Mouse (Mus musculus) left cerebral cortex, adult 18-20 months (tissue): ENCODE measurements around the gene Gab1. TPM values are rescaled to one million over a fixed set of nuclear protein-coding genes. Genes with fewer than 3 reads are reported as not detected.

Experiments
- DNase-seq, 2 experiments: peaks; one replicate each; pipeline ENCODE4 v3.0.0; 2021 to 2022; ENCODE audit warnings: low spot score in 2 of 2, mixed read lengths in 1 of 2
- total RNA-seq, 2 experiments: library from RNA; stranded (reverse); gene quantifications; 2 replicates each; pipeline ENCODE4 v1.2.3; 2021

The Gab1 gene
- total RNA-seq, 2 experiments from 2014 or later, result 12.8 to 16.1 TPM

DNA sequence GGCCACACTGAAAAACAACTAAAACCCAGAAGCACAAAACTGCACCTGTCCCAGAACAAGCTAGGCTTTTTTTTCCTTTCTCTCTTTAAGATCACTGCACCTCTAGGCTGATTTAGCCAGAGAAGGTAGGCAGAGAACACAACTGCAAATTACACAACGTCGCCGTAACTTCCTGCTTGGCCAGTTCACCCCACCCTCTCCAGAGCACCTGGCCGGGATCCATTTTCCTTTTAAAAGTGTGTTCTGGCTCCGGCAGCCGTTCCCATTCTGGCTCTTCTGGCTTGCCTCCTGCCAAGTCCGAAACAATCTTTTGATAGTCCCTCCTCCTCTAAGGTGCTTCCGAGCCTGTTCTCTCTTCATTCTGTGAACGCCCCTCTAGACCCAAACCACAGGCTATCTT is 32.4 kb downstream of the Gab1 start:
- DNase-seq, result no peak

DNA sequence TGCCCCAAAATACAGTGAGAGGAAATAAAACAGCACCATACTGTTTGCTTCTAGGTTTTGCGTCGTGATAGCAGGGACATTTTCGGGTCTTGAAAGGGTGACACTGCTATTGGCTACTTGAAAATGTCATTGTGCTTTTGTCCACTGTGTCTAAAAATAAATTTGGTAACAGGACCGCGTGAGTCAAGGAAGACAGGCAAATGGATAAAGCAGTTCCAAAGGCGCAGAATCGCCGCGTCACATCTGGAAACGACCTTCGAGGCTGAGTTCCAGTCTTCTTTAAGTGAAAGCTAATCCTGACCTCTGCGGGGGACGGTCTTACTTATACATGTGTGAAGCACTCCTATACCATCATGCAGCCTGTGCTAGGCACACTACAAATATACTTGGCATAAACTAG is 35.0 kb downstream of the Gab1 start:
- DNase-seq, result no peak

DNA sequence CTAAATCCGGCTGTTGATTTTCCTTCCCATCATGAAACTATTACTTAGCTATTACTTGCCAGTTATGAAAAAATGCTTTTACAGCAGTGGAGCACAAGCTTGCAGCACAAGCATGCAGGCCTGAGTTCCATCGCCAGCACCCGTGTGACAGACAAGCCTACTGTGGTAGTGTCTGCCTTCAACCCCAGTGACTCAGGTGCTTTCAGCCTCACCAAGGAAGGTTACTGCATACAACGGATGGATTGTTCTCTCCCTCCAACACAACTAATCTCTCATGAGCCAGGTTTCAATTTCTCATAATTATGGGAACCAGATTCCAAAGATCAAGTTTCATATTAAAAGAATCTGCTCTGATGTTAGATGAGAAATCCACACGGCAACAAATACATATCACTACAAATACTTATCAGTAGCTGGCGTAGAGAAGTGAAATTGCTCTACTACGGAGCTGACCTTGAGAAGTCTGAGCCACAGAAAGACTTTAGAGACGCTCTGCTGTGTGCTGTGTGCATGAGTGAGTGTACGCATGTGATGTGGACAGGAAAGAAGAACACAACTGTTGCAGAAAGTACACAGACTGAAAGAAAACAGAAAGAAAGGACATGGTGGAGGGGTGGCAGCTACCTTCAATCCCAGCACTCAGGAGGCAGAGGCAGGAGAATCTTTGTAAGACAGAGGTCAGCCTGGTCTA is 36.4 kb downstream of the Gab1 start:
- no peak for DNase-seq

DNA sequence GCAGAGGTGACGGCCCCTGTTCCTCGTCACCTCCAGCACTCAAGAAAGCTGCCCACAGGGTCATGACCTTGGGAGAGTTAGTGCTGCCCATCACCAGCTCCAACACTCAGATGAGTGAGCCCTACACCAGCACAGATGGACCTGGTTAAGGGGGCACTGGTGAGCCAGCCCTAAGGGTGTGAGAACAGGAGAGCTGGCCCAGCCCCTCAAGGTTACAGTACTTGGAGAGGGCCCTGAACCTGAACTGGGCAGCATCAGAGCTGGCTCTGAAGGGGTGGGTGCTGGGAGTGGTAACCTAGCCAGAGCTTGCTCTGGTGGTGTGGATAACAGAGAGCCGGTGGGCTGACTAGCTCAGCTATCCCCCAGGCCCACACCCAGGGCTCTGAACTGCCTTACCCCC is 37.8 kb downstream of the Gab1 start:
- no peak for DNase-seq

DNA sequence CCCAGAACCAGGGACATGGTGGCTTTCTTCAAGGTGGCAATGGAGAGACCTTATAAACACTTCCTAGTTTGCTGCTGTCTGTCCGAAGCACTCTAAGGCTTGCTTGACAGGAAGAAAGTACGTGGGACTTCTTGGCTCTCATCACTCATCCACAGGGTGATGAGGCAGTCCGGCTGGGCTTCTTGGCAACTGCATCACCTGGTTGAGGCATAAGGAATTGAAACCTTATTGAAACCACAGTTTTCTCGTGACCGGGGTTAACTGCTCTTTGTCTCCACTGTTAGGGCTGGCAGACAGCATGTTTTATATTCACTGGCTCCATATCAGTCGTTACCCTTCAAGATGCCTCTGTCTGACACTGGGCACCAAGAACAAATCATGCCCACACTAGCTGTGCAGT is 40.2 kb downstream of the Gab1 start:
- DNase-seq, result no peak

DNA sequence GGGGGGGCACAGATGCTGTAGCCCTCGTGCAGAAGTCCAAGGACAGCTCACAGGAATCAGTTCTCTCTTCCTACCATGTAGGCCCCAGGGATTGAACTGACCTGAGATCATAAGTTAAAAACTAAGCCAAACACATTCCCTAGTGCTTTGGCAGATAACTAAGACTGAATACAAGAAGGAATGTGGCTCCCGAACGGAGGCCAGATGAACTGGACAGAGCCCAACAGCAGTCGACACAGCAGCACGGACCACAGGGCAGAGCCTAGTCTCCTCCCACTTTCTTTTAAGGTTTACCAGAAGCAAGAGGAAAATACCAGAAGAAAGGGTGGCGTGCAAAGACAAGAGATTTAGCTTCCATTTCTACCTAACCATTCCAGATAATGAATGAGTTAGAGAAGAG is 42.1 kb downstream of the Gab1 start:
- no peak for DNase-seq

DNA sequence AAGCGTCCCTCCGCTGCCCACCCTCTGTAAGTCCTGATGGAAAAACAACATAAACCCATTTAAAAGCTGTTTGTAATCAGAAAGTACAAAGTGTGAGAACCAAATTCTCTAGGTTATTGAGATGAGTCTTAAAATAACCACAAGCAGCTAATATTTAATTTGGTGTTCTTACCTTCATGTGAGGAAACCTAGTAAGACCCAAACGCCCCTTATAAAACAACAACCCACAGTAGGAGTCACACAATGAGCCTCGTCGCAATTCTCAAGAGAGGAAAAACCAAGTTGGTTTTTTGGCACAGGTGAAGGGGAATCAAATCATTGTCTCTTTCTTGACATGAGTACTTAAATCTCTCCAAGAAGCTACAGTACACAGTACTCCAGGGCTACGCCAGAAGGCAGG is 44.9 kb downstream of the Gab1 start:
- DNase-seq, result no peak

DNA sequence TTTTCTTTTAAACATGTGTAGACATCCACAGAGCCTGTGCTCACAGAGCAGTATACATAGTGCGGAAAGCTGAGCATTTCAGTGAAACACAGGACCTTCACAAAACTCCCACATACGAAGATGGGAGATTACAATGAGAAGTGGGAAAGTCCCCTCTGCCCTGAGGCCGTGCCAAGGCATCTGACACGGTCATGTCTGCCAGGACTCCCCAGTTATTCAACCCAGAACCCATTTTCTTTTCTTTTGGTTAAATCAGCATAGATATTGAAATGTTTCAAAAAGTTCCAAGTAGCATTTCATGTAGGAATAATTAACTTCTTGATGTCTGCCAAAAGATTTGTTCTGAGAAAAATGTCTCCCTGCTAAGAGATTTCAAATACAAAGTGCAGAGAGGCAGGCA is 45.9 kb downstream of the Gab1 start:
- no peak for DNase-seq

DNA sequence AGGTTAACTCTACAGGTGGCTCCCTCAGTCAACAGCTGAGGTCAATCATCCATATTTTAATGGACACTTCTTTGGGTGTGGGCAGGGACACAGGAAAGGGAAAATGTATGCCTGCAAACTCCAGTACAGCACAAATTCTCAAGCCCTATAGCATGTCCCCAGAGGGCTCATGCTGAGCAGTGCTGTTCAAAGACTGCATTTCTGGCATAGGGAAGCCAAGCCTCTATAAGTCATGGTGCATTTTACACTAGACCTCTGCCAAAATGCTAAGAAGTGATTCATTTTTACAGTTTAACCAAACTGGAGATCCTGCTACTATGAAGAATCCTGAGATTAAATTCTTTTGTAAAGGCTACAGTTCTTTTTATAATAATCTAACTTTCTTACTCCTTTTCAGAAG is 47.8 kb downstream of the Gab1 start:
- no peak for DNase-seq

DNA sequence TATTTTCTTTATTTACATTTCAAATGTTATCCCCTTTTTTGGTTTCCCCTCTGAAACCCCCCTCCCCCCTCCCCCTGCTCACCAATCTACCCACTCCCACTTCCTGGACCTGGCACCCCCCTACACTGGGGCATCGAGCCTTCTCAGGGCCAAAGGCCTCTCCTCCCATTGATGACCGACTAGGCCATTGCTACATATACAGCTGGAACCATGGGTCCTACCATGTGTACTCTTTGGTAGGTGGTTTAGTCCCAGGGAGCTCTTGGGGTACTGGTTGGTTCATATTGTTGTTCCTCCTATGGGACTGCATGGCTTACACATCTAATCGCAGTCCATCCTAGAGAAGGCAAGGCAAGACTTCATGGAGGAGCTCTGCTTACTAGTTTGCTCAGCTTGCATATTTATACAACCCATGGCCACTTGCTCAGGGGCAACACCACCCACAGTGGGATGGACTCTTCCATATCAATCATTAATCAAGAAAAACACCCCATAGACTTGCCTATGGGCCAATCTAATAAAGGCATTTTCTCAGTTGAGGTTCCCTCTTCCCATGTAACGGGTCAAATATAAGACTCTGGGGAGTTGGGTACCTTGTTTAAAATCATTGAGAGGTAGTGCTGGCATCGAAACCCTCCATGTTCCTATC is 48.3 kb downstream of the Gab1 start:
- no peak for DNase-seq

DNA sequence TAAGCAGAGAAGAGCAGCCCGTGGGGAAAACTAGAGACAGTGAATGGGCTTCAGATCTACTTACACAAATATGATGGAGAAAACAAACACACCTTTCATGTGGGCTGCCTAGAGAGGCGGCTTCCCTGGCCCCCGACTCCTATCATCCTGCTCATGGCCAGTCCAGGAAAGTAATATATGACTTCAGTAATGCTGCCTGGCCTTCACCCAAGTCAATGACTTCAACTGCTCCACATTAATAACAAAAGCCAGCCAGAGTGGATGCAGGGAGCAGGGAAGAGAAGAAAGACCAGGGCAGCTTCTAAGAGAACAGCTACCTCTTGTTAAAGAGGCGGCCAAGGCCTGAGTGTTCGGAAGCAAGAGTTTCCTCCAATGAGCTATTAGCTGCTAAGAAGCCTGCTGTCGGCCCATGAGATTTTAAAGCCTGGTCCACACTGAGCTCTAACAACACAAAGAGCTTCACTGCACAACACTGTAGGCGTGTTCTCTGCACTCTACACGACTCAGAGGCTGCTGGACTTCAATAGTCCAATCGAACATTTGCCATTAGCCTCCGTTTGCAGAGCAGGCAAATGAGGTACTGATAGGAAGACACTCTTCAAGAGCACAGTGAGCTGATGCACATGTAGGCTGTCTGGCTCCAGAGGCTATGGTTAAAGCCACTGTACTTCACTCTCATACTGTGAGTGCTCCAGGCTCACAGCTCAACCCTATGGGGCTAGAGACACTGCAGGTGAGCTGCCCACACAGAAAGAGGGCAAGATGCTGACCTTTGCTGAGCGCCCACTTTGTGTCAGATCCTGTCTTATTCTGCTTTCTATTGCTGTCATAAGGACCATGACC is 49.4 kb downstream of the Gab1 start:
- DNase-seq, result no peak

DNA sequence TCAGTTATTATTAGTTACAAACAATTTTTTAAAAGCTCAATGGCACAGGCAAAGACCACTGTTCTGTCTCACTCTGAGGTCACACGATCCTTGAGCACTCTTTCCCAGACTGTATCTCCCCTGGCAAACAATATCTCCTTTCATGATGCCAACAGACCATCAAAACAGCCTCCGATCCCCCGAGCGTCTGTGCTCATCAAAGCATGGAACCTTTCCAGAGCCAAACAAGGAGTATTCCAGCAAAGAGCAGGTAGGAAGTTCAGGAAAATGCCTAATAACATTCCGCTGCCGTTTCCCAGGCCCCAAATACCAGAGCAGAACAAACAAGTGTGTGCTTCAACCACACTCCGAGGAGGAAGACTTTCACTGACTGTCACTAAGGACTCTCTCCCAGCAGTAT is 50.2 kb downstream of the Gab1 start:
- no peak for DNase-seq

DNA sequence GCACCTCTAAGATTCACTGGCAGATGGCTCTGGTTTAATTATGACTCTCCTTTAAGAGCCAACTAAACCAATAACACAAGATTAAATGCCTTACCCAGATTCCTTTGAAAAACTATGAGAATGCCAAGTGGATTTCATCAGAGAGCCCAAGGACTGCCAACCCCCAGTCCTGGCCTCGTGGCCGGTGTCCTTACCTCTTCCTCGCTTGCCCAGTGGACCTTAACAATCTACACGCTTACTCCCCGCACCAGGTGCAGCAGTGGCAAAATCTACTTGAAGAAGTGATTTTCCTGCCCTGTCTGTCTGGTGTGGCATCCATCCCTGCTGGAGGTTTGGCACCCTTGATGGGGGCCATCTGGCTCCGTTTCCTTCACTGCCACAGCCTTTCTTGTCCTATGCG is 53.3 kb downstream of the Gab1 start:
- DNase-seq, result no peak

DNA sequence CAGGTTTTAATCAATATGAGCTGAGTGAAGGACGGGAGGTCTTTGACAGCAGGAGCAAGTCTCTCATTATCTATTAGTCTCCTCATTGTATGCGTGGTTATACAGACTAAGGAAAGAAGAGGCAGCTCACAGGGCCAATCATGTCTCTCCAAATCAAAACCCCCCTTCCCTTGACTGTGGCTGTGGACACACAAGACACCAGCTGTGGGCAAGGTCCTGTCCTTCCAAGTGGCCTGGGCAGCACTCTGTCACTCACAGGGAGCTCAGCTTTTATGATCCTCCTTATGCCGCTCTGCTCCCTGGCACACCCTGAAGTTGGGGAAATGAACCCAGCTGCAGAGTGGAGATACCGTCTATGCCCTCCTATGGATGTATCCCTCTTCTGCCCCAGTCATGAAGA is 55.2 kb downstream of the Gab1 start:
- DNase-seq, result no peak

DNA sequence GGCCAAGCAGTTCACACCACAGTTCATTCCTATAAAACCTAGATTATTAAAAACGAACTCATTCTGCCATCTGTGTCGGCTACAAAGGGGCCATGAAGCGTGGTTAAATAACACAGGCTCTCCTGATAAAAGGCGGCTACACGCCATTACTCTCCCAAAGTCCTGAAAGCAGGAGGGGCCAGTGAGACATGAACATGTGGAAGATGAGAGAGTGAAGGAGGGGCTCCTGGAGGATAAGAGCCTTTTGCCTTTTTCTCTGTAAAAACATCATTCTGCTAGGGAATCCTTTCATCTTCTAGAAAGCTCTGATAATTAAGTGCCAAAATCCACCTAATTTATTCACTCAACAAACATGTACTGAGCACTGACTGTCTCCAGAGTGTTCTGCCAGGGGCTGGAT is 55.9 kb downstream of the Gab1 start:
- no peak for DNase-seq

DNA sequence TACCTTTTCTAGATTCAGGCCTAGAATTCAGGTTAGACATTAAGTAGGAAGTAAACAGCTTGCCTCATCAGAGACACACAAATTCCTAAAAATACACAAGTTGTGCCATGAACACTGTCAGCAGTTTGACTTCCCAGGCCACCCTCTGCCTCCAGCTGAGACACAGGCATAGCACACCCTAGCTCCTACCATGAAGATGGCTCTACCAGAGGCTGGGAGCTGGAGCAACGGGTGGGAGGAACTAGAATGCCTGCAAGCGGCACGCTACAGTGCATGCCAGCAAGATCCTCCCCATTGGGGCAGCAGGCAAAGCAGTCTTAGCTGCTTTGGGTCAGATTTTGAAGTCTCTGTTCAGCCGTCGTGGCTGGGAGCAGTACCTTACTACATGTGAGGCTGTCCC is 57.1 kb downstream of the Gab1 start:
- no peak for DNase-seq

DNA sequence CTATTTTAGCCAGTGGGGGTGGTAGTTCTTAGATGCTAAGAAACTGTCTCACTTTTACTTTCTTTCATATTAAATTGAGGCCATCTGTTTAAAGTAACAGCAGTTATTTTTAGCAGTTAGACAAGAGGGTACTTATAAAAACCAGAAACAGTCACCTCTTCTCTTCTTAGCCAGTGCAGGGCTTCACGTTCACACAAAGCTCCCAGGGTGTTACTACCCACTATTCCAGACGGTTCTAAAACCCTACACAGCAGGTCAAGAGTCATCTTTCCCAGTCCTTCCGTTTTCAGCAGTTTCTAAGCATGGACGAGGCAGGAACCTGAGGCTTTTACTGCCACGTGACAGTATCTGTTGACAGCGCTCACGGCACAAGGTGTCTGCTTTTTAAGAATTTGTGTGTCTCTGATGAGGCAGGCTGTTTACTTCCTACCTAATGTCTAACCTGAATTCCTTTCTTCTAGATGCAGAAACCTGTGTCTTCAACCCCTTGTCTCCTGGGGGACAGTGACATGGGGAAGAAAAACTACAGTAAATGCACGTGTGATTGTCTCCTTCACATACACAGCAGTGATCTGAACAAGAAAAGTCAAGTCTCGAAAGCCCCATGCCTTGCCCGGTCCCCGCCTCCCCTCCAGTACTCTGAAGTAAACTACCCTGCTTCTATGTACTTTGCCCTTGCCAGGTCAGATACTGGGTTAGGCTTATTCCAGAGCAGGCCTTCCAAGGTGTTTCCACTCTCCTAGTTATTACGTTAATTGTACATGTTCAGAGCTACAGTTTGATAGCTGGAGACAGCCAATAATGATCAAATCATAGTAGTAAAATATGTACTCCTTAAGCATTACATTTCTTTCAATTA is 58.7 kb downstream of the Gab1 start:
- DNase-seq, result no peak

DNA sequence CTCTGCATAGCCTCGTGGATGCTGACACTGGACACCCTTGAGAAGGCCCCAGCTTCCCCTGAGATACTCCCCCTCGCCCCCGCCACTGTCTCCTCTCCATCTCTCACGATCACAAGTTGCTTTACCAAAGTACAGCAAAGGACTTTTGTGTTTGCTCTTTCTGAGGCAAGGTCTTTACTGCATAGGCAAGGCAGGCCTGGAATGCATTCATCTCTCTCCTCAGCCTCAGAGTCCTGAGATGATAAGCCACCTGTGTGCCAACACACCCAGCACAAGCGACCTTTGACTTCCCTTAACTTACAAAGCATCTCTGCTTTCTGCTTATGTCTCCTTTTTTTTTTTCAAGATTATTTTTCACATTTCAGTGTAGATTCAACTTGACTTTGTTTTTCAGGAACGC is 61.3 kb downstream of the Gab1 start:
- DNase-seq, result no peak

DNA sequence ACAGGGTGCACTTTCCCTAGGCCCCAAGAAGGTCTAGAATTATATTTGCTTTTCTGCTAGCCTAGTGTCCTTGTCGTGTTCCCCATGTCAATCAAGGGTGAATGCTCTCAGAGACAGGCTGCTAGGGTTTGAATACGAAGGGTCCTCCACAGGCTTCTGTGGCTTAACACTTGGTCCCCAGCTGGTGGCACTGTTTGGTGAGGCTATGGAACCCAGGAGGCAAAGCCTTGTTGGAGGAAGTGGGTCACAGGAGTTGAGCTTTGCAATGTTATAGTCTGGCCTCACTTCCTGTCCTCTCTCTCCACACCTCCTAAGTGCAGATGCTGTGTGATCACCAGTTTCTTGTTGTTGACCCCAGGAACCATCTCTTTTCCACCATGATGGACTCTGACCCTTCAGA is 63.3 kb downstream of the Gab1 start:
- no peak for DNase-seq

DNA sequence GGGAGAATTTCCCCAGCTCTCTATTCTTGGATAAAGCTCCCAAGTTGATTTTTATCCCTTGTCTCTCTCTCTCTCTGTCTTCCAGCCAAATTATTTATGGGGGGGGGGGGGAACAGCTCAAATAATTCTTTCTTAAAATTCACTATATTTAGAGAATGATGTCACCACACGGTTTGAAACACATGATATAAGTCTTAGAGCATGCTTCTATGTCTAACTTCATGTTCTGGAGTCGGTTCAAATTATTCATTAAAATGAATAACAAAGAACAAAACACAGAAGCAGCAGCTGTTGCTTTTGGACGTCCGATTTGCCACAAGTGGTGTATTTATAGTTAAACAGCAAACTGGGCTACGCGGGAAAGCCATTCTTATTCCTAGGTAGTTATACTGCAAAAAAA is 65.1 kb downstream of the Gab1 start:
- DNase-seq, result no peak

DNA sequence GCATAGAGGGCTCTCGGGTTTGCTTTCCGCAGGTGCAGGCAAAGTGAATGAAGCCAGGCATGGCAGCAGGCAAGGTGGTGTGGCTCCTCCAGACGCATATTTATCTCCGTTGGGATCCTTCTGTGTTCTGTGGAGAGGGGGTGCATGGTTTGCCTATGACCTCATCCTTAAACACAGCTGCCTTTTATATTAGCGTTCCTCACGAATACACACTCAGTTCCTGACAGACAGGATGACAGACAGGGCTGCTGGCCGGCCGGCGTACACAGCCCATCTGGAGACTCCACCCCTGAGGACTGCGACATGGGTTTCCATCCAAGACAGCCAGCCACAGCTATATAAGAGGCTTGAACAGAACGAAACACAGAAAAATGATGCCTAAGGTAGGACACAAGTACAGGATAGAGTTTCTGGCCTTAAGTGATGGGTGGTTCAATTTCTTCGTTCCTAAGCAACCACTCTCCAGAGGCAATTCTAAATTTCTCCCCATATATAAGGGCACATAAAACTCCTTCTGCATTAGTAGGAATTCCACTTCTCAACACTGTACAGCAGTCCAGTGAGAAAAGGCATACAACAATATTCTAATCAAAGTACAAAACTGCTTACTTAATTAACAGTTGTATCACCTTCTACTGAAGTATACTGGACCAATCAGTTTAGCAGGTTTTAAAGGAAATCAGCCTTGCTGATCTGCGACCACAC is 66.1 kb downstream of the Gab1 start:
- DNase-seq, result no peak
